Mouse (Mus musculus) macrophage (primary cell): ENCODE results near the gene Zbtb11. TPM values are rescaled to one million over a fixed set of nuclear protein-coding genes. Genes with fewer than 3 reads are reported as not detected.

Experiments
- H3K27ac ChIP-seq: fragments of 350-480 bp; formaldehyde crosslinking; 2 replicates; pipeline ENCODE4 v1.9.0; 2021
- H3K36me3 ChIP-seq: fragments of 350-480 bp; formaldehyde crosslinking; 2 replicates; pipeline ENCODE4 v1.9.0; 2021; ENCODE audit errors: inconsistent target
- H3K4me3 ChIP-seq: fragments of 350-480 bp; formaldehyde crosslinking; 2 replicates; pipeline ENCODE4 v1.9.0; 2021; ENCODE audit errors: inconsistent target
- H3K79me2 ChIP-seq: fragments of 350-480 bp; formaldehyde crosslinking; 2 replicates; pipeline ENCODE4 v1.9.0; 2021; ENCODE audit errors: inconsistent target
- WGBS: methylation state at CpG from one replicate; pipeline ENCODE4 v1.1.7; 2026; ENCODE audit warnings: inconsistent platforms; ENCODE audit not compliant: missing documents; 5-methylcytosine and 5-hydroxymethylcytosine counted together
- polyA plus RNA-seq: library from polyadenylated mRNA; stranded (reverse); fragments of 250-400 nt; gene quantifications from 3 replicates; pipeline ENCODE4 v1.2.4, GENCODE M21; 2018; ENCODE audit warnings: inconsistent platforms

Zbtb11 gene
- polyA plus RNA-seq, 1 experiment from 2014 or later: 5.5 TPM

- H3K36me3 ChIP-seq: peaks cover 35% of the 10 kb centered on the region
- peaks cover 39% of the 10 kb centered on the region; the same call in 1 of the 2 replicates for H3K79me2 ChIP-seq
- H3K4me3 ChIP-seq: no peak overlapping the region
- WGBS: 28% methylated on average over 4 of the region's 4 CpGs
- H3K27ac ChIP-seq: no peak overlapping the region
Measured at GRCm38 (mm10) chr16:55990311-55990710, 16.6 kb downstream of the Zbtb11 start.

GRCm38 (mm10) chr16:55994235-55994634 lies 20.6 kb downstream of the Zbtb11 start:
- no peak overlapping the region for H3K27ac ChIP-seq
- 82% methylated on average over 2 of the region's 2 CpGs for WGBS
- no peak overlapping the region for H3K4me3 ChIP-seq
- peaks cover 6% of the 10 kb centered on the region; the same call in 1 of the 2 replicates for H3K79me2 ChIP-seq
- peaks cover 34% of the 10 kb centered on the region for H3K36me3 ChIP-seq

GRCm38 (mm10) chr16:56006798-56007197 lies 33.1 kb downstream of the Zbtb11 start:
- Histone ChIP-seq H3K27ac (no peak overlapping the region), H3K36me3 (peaks cover 45% of the 10 kb centered on the region; the same call in 1 of the 2 replicates), H3K4me3 (no peak overlapping the region), H3K79me2 (no peaks in the 10 kb centered on the region)
- WGBS: 97% methylated on average over 11 of the region's 11 CpGs

GRCm38 (mm10) chr16:56008862-56009261 lies 35.2 kb downstream of the Zbtb11 start:
- H3K36me3 ChIP-seq: peaks cover 34% of the 10 kb centered on the region; the same call in 1 of the 2 replicates
- H3K27ac ChIP-seq: no peak overlapping the region
- WGBS: 100% methylated on average over 1 of the region's 1 CpGs
- H3K4me3 ChIP-seq: no peak overlapping the region
- no peaks in the 10 kb centered on the region for H3K79me2 ChIP-seq

GRCm38 (mm10) chr16:56012789-56013743 lies 39.4 kb downstream of the Zbtb11 start:
- WGBS: 89% methylated on average over 6 of the region's 10 CpGs

GRCm38 (mm10) chr16:56014076-56014475 lies 40.4 kb downstream of the Zbtb11 start:
- Histone ChIP-seq H3K79me2 (peaks cover 1% of the 10 kb centered on the region; the same call in 1 of the 2 replicates), H3K36me3 (peaks cover 20% of the 10 kb centered on the region), H3K4me3 (no peak overlapping the region), H3K27ac (no peak overlapping the region)
- 92% methylated on average over 7 of the region's 7 CpGs for whole genome bisulfite sequencing

More at GRCm38 (mm10) chr16:56012789-56013743, 39.4 kb downstream of the Zbtb11 start:
- H3K27ac ChIP-seq: no peak overlapping the region
- H3K4me3 ChIP-seq: no peak overlapping the region
- no peaks in the 10 kb centered on the region for H3K79me2 ChIP-seq
- peaks cover 10% of the 10 kb centered on the region for H3K36me3 ChIP-seq

GRCm38 (mm10) chr16:56019660-56020059 lies 46.0 kb downstream of the Zbtb11 start:
- peaks cover 57% of the 10 kb centered on the region for H3K79me2 ChIP-seq
- H3K4me3 ChIP-seq: no peak overlapping the region
- H3K36me3 ChIP-seq: peaks cover 40% of the 10 kb centered on the region
- no peak overlapping the region for H3K27ac ChIP-seq
- WGBS: 99% methylated on average over 7 of the region's 7 CpGs

- peaks cover 67% of the 10 kb centered on the region for H3K79me2 ChIP-seq
- H3K27ac ChIP-seq: peak overlapping the region; percentile 60
- peak overlapping the region; percentile 89 for H3K4me3 ChIP-seq
- WGBS: 54% methylated on average over 12 of the region's 12 CpGs
- H3K36me3 ChIP-seq: no peaks in the 10 kb centered on the region
Measured at GRCm38 (mm10) chr16:56027854-56028629, 54.4 kb downstream of the Zbtb11 start.

- peaks cover 67% of the 10 kb centered on the region for H3K79me2 ChIP-seq
- H3K4me3 ChIP-seq: peak overlapping the region; percentile 89
- under 1% methylated on average over 57 of the region's 62 CpGs for WGBS
- peaks cover 4% of the 10 kb centered on the region; the same call in 1 of the 2 replicates for H3K36me3 ChIP-seq
- H3K27ac ChIP-seq: peak overlapping the region; percentile 60
Measured at GRCm38 (mm10) chr16:56028722-56029551, 55.3 kb downstream of the Zbtb11 start.

- Histone ChIP-seq H3K36me3 (peaks cover 11% of the 10 kb centered on the region; the same call in 1 of the 2 replicates), H3K4me3 (peak within 1 kb of the TSS; percentile 89), H3K79me2 (peaks cover 67% of the 10 kb centered on the region), H3K27ac (peak within 1 kb of the TSS; percentile 75)
- under 1% methylated on average over 38 of the region's 39 CpGs for WGBS
Measured at GRCm38 (mm10) chr16:56029661-56030082, 56.0 kb downstream of the Zbtb11 start, which contains the start of gene Pcnp. Gene Pcnp, minus strand, starts transcription at chr16:56029739.

GRCm38 (mm10) chr16:56034566-56034965 lies 60.9 kb downstream of the Zbtb11 start:
- Histone ChIP-seq H3K79me2 (peaks cover 51% of the 10 kb centered on the region), H3K4me3 (no peak overlapping the region), H3K27ac (no peak overlapping the region), H3K36me3 (peaks cover 14% of the 10 kb centered on the region; the same call in 1 of the 2 replicates)
- WGBS: 90% methylated on average over 6 of the region's 6 CpGs

GRCm38 (mm10) chr16:56036501-56036900 lies 62.8 kb downstream of the Zbtb11 start:
- peaks cover 51% of the 10 kb centered on the region for H3K79me2 ChIP-seq
- H3K27ac ChIP-seq: peak overlapping the region; percentile 74
- WGBS: 55% methylated on average over 6 of the region's 6 CpGs
- H3K36me3 ChIP-seq: peaks cover 14% of the 10 kb centered on the region; the same call in 1 of the 2 replicates
- peak overlapping the region; percentile 93 for H3K4me3 ChIP-seq

- Histone ChIP-seq H3K79me2 (peaks cover 51% of the 10 kb centered on the region), H3K27ac (peak within 1 kb of the TSS; percentile 74), H3K4me3 (peak within 1 kb of the TSS; percentile 93), H3K36me3 (peaks cover 14% of the 10 kb centered on the region; the same call in 1 of the 2 replicates)
- WGBS: under 1% methylated on average over 59 of the region's 63 CpGs
Measured at GRCm38 (mm10) chr16:56037138-56038010, 63.7 kb downstream of the Zbtb11 start, which contains the start of gene Trmt10c. Gene Trmt10c, minus strand, starts transcription at chr16:56037819.
